Comparison of ENCODE assay signal across 10 mouse cellular contexts in the genomic region with DNA sequence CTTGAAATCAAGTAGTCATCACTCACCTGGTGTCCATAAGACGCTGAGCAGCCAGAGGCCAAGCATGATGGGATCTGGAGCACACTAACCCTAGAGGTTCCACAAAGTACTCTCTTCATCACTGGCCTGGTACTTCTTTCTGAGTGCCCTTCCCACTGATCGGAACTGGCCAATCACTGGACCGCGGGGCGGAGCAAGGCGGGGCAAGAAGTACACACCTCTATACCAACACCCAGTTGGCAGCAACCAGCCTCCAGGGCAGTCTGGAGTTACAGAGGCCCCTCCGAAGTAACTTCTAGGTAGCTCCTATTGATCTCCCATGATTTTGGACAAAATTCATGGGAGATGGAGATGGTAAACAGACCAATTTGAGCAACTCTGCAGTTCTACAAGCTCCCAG. TPM values are rescaled to one million over a fixed set of nuclear protein-coding genes. Genes with fewer than 3 reads are reported as not detected.
DNase-seq lines count a peak whose midpoint lies in the region; TF ChIP-seq lines count a peak whose summit lies in the region.
"Had no signal": no experiment of that assay in that cellular context is flagged by ENCODE, and none has a peak within 500 bp of the region (broad histone marks: within the 10 kb centered on the region; RNA-seq: fewer than 3 reads in every experiment).

Gene Adam8 (minus strand): TSS at position 157 of the 400 bp plus-strand sequence.

- H3K4me1 ChIP-seq in megakaryocyte, embryonic 14.5 days, result peaks cover 41% of the 10 kb centered on the region
- H3K4me1 ChIP-seq: heart, embryonic 13.5 days had no signal

- H3K27ac ChIP-seq in gastrocnemius, adult 2 months, result no peak within 1 kb of the TSS
- H3K27ac ChIP-seq: heart, embryonic 13.5 days had no signal

- H3K9me3 ChIP-seq in megakaryocyte, embryonic 14.5 days, result no peaks in the 10 kb centered on the region
- H3K9me3 ChIP-seq: heart, embryonic 13.5 days had no signal

- intact Hi-C loops in gastrocnemius, adult 2 months (cut with DNase I), result no loop called here
- intact Hi-C loops in gastrocnemius, postnatal 36 days (cut with DNase I), result loop anchor here (5.0 kb wide), 2 partner anchors 70 to 85 kb away; no protein-coding TSS in a partner anchor
- intact Hi-C loops in left cerebral cortex, postnatal 25 days (cut with DNase I), result no loop called here
- intact Hi-C loops in gastrocnemius, postnatal 14 days (cut with DNase I; ENCODE audit: low total_unique reads), result loop anchor here (10.0 kb wide), 1 partner anchor 88 kb away; no protein-coding TSS in a partner anchor

- no peak for TF ChIP-seq CTCF in gastrocnemius, adult 2 months (IDR thresholded peaks at IDR 0.05)

- H3K4me3 ChIP-seq in gastrocnemius, adult 2 months, result no peak within 1 kb of the TSS
- peak within 1 kb of the TSS; percentile 85 for H3K4me3 ChIP-seq in megakaryocyte, embryonic 14.5 days (replicated peaks)
- H3K4me3 ChIP-seq: heart, embryonic 13.5 days had no signal

- H3K27me3 ChIP-seq in megakaryocyte, embryonic 14.5 days (replicated peaks), result peaks cover 27% of the 10 kb centered on the region
- H3K27me3 ChIP-seq: Patski had no signal

- H3K36me3 ChIP-seq in megakaryocyte, embryonic 14.5 days (replicated peaks; ENCODE audit: low read length), result peaks cover 29% of the 10 kb centered on the region

- DNase-seq in gastrocnemius, adult 2 months, result peak; percentile 47
- no peak for DNase-seq in gastrocnemius, postnatal 36 days
- peak; percentile 59 to 64 for DNase-seq in adrenal gland, postnatal 36 days
- peak; percentile 45 for DNase-seq in kidney, postnatal 10 days
- no peak for DNase-seq in cerebellum, adult 9-11 months
- no peak for DNase-seq in left cerebral cortex, postnatal 25 days (ENCODE audit: low spot score in 2 of 2)
- no peak for DNase-seq in gastrocnemius, postnatal 14 days

RNA-seq across cellular contexts. Expression of gene Adam8, which starts in this region (rescaled TPM):
- total RNA-seq in gastrocnemius, adult 2 months (2021), result under 1 TPM; 0.39 to 0.43 TPM
- total RNA-seq in gastrocnemius, postnatal 36 days (2021), result under 1 TPM; 0.74 to 0.89 TPM
- 1 to 10 TPM in 1 of 2 experiments, under 1 TPM in 1; 0.69 to 4.6 TPM for total RNA-seq in adrenal gland, postnatal 36 days (2021)
- 7.8 and 22.3 TPM in 2 replicates for polyA plus RNA-seq in megakaryocyte, embryonic 14.5 days (2012; ENCODE audit: insufficient read depth, low replicate concordance)
- 1 to 10 TPM; 2.6 to 2.7 TPM for total RNA-seq in left cerebral cortex, postnatal 25 days (2021)
- total RNA-seq in gastrocnemius, postnatal 14 days (2021), result under 1 TPM; 0.59 to 0.75 TPM

Comparison
In these comparisons a context has a peak if more than half of its experiments do, and no peak if none do; other contexts are left out.
1. intact Hi-C loops: an anchor here in gastrocnemius, postnatal 36 days (5.0 kb wide) and gastrocnemius, postnatal 14 days (10.0 kb wide); none called in gastrocnemius, adult 2 months and left cerebral cortex, postnatal 25 days.
2. Peak in DNase-seq in gastrocnemius, adult 2 months; RNA of the gene not detected or under 1 TPM.
3. DNase-seq: peak in adrenal gland, postnatal 36 days (2 of 2) and kidney, postnatal 10 days (single experiment); none in gastrocnemius, postnatal 36 days (0 of 2), cerebellum, adult 9-11 months (single experiment), left cerebral cortex, postnatal 25 days (0 of 2) and gastrocnemius, postnatal 14 days (single experiment).